Mouse (Mus musculus) forebrain, embryonic 15.5 days (tissue): ENCODE measurements around the gene Plxna4. TPM values are rescaled to one million over a fixed set of nuclear protein-coding genes. Genes with fewer than 3 reads are reported as not detected.

Experiments used
- ATAC-seq: fragments of 200-750 bp; cut with Nextera tagmentation; replicated peaks from 2 replicates; pipeline ENCODE4 v1.8.0; 2017; ENCODE audit warnings: mild to moderate bottlenecking, moderate TSS enrichment, moderate library complexity
- H3K27ac ChIP-seq: fragments of 300-500 bp; sonication (generic); replicated peaks from 2 replicates; pipeline ENCODE4 v1.5.1; 2015; ENCODE audit warnings: mild to moderate bottlenecking, inconsistent platforms
- H3K27me3 ChIP-seq: fragments of 300-500 bp; sonication (generic); 2 replicates; pipeline ENCODE4 v1.6.1; 2015; ENCODE audit warnings: inconsistent platforms
- H3K36me3 ChIP-seq: fragments of 300-500 bp; sonication (generic); 2 replicates; pipeline ENCODE4 v1.6.1; 2015; ENCODE audit warnings: mild to moderate bottlenecking, inconsistent platforms
- H3K4me1 ChIP-seq: fragments of 300-500 bp; sonication (generic); 2 replicates; pipeline ENCODE4 v1.6.1; 2015; ENCODE audit warnings: inconsistent platforms
- H3K4me2 ChIP-seq: fragments of 300-500 bp; sonication (generic); replicated peaks from 2 replicates; pipeline ENCODE4 v1.6.1; 2015; ENCODE audit warnings: mild to moderate bottlenecking, inconsistent platforms
- H3K4me3 ChIP-seq: fragments of 300-500 bp; sonication (generic); 2 replicates; pipeline ENCODE4 v1.5.1; 2015; ENCODE audit warnings: mild to moderate bottlenecking, inconsistent platforms
- H3K9ac ChIP-seq: fragments of 300-500 bp; sonication (generic); replicated peaks from 2 replicates; pipeline ENCODE4 v1.6.1; 2015; ENCODE audit warnings: mild to moderate bottlenecking, inconsistent platforms
- H3K9me3 ChIP-seq: fragments of 300-500 bp; sonication (generic); 2 replicates; pipeline ENCODE4 v1.6.1; 2016; ENCODE audit warnings: inconsistent platforms
- WGBS: fragments of 180-500 bp; shearing (Covaris S2); methylation state at CpG from one replicate; pipeline ENCODE4 v1.1.7; 2015; ENCODE audit warnings: mixed read lengths; 5-methylcytosine and 5-hydroxymethylcytosine counted together
- polyA plus RNA-seq: library from polyadenylated mRNA; unstranded; fragments of >200 nt; fragmentation: Nextera tagmentation; extraction: Ambion mirVana; gene quantifications from 2 replicates; pipeline ENCODE4 v1.2.1, GENCODE M21; 2015

Gene Plxna4
- polyA plus RNA-seq, 1 experiment from 2014 or later = 28.7 TPM

GRCm38 (mm10) chr6:32212439-32212838, 375.6 kb downstream of the Plxna4 start:
- Histone ChIP-seq H3K9ac (no peak overlapping the region), H3K27ac (no peak overlapping the region), H3K36me3 (peaks cover 11% of the 10 kb centered on the region; the same call in 1 of the 2 replicates), H3K4me2 (no peak overlapping the region), H3K9me3 (no peaks in the 10 kb centered on the region), H3K4me1 (no peaks in the 10 kb centered on the region), H3K27me3 (no peaks in the 10 kb centered on the region), H3K4me3 (no peak overlapping the region)
- 33% methylated on average over 4 of the region's 4 CpGs for WGBS
- no peak for ATAC-seq

- peaks cover 21% of the 10 kb centered on the region; the same call in 1 of the 2 replicates for H3K36me3 ChIP-seq
- H3K4me2 ChIP-seq = no peak overlapping the region
- H3K4me3 ChIP-seq = no peak overlapping the region
- H3K4me1 ChIP-seq = no peaks in the 10 kb centered on the region
- no peak for ATAC-seq
- no peak overlapping the region for H3K9ac ChIP-seq
- H3K27me3 ChIP-seq = no peaks in the 10 kb centered on the region
- 86% methylated on average over 7 of the region's 7 CpGs for WGBS
- H3K9me3 ChIP-seq = no peaks in the 10 kb centered on the region
- no peak overlapping the region for H3K27ac ChIP-seq
Measured at GRCm38 (mm10) chr6:32210139-32210538, 377.9 kb downstream of the Plxna4 start.

GRCm38 (mm10) chr6:32208951-32209350, 379.0 kb downstream of the Plxna4 start:
- H3K27me3 ChIP-seq = no peaks in the 10 kb centered on the region
- H3K36me3 ChIP-seq = peaks cover 22% of the 10 kb centered on the region; the same call in 1 of the 2 replicates
- no peak for ATAC-seq
- H3K4me2 ChIP-seq = no peak overlapping the region
- no peak overlapping the region for H3K27ac ChIP-seq
- no peaks in the 10 kb centered on the region for H3K9me3 ChIP-seq
- 87% methylated on average over 7 of the region's 7 CpGs for WGBS
- no peak overlapping the region for H3K9ac ChIP-seq
- peaks cover 4% of the 10 kb centered on the region; the same call in 1 of the 2 replicates for H3K4me1 ChIP-seq
- H3K4me3 ChIP-seq = no peak overlapping the region

- Histone ChIP-seq H3K9me3 (no peaks in the 10 kb centered on the region), H3K27me3 (no peaks in the 10 kb centered on the region), H3K36me3 (peaks cover 19% of the 10 kb centered on the region; the same call in 1 of the 2 replicates), H3K9ac (no peak overlapping the region), H3K27ac (no peak overlapping the region), H3K4me2 (no peak overlapping the region), H3K4me3 (no peak overlapping the region), H3K4me1 (peaks cover 18% of the 10 kb centered on the region)
- 87% methylated on average over 4 of the region's 4 CpGs for WGBS
- no peak for ATAC-seq
Measured at GRCm38 (mm10) chr6:32204253-32204652, 383.7 kb downstream of the Plxna4 start.

- H3K27me3 ChIP-seq = no peaks in the 10 kb centered on the region
- ATAC-seq = peak; percentile 80; the same call in 1 of the 2 replicates
- H3K4me2 ChIP-seq = no peak overlapping the region
- H3K9ac ChIP-seq = no peak overlapping the region
- WGBS = 26% methylated on average over 4 of the region's 4 CpGs
- no peak overlapping the region for H3K4me3 ChIP-seq
- H3K36me3 ChIP-seq = peaks cover 17% of the 10 kb centered on the region; the same call in 1 of the 2 replicates
- no peaks in the 10 kb centered on the region for H3K9me3 ChIP-seq
- peaks cover 18% of the 10 kb centered on the region for H3K4me1 ChIP-seq
- peak overlapping the region; percentile 46; the same call in 1 of the 2 replicates for H3K27ac ChIP-seq
Measured at GRCm38 (mm10) chr6:32203389-32203788, 384.6 kb downstream of the Plxna4 start.

- no peak overlapping the region for H3K4me3 ChIP-seq
- no peak for ATAC-seq
- no peaks in the 10 kb centered on the region for H3K9me3 ChIP-seq
- H3K9ac ChIP-seq = no peak overlapping the region
- H3K27me3 ChIP-seq = no peaks in the 10 kb centered on the region
- peaks cover 18% of the 10 kb centered on the region for H3K4me1 ChIP-seq
- H3K27ac ChIP-seq = 0 out of 2 replicates have a peak overlapping the region, but pooled peaks have one; percentile 46
- H3K36me3 ChIP-seq = 0 out of 2 replicates have a peak, but pooled peaks cover 18% of the 10 kb centered on the region
- no peak overlapping the region for H3K4me2 ChIP-seq
- 63% methylated on average over 1 of the region's 1 CpGs for WGBS
Measured at GRCm38 (mm10) chr6:32202664-32203192, 385.3 kb downstream of the Plxna4 start.

- no peak overlapping the region for H3K4me2 ChIP-seq
- peaks cover 18% of the 10 kb centered on the region for H3K4me1 ChIP-seq
- no peaks in the 10 kb centered on the region for H3K9me3 ChIP-seq
- ATAC-seq = no peak
- H3K4me3 ChIP-seq = no peak overlapping the region
- 0 out of 2 replicates have a peak, but pooled peaks cover 18% of the 10 kb centered on the region for H3K36me3 ChIP-seq
- H3K27me3 ChIP-seq = no peaks in the 10 kb centered on the region
- no peak overlapping the region for H3K27ac ChIP-seq
- no peak overlapping the region for H3K9ac ChIP-seq
Measured at GRCm38 (mm10) chr6:32201506-32201905, 386.5 kb downstream of the Plxna4 start.

- Histone ChIP-seq H3K27ac (no peak overlapping the region), H3K9me3 (no peaks in the 10 kb centered on the region), H3K36me3 (0 out of 2 replicates have a peak, but pooled peaks cover 7% of the 10 kb centered on the region), H3K4me1 (peaks cover 19% of the 10 kb centered on the region), H3K4me2 (no peak overlapping the region), H3K9ac (no peak overlapping the region), H3K27me3 (no peaks in the 10 kb centered on the region), H3K4me3 (no peak overlapping the region)
- WGBS = 74% methylated on average over 2 of the region's 2 CpGs
- no peak for ATAC-seq
Measured at GRCm38 (mm10) chr6:32199616-32200015, 388.4 kb downstream of the Plxna4 start.

- H3K9me3 ChIP-seq = no peaks in the 10 kb centered on the region
- WGBS = 93% methylated on average over 9 of the region's 9 CpGs
Measured at GRCm38 (mm10) chr6:32196913-32197312, 391.1 kb downstream of the Plxna4 start.

GRCm38 (mm10) chr6:32193046-32193445, 394.9 kb downstream of the Plxna4 start:
- Histone ChIP-seq H3K4me1 (peaks cover 3% of the 10 kb centered on the region; the same call in 1 of the 2 replicates), H3K27ac (no peak overlapping the region), H3K4me2 (no peak overlapping the region), H3K9ac (no peak overlapping the region), H3K4me3 (no peak overlapping the region), H3K9me3 (no peaks in the 10 kb centered on the region), H3K27me3 (no peaks in the 10 kb centered on the region), H3K36me3 (peaks cover 41% of the 10 kb centered on the region)
- no peak for ATAC-seq
- WGBS = 73% methylated on average over 2 of the region's 2 CpGs

More at GRCm38 (mm10) chr6:32196913-32197312, 391.1 kb downstream of the Plxna4 start:
- Histone ChIP-seq H3K27me3 (no peaks in the 10 kb centered on the region), H3K9ac (no peak overlapping the region), H3K4me2 (no peak overlapping the region), H3K4me3 (no peak overlapping the region), H3K4me1 (peaks cover 4% of the 10 kb centered on the region; the same call in 1 of the 2 replicates), H3K36me3 (peaks cover 17% of the 10 kb centered on the region), H3K27ac (no peak overlapping the region)
- no peak for ATAC-seq

- no peaks in the 10 kb centered on the region for H3K27me3 ChIP-seq
- H3K9me3 ChIP-seq = no peaks in the 10 kb centered on the region
- no peak overlapping the region for H3K4me2 ChIP-seq
- H3K9ac ChIP-seq = no peak overlapping the region
- 96% methylated on average over 4 of the region's 4 CpGs for WGBS
- H3K27ac ChIP-seq = no peak overlapping the region
- 0 out of 2 replicates have a peak, but pooled peaks cover 4% of the 10 kb centered on the region for H3K4me1 ChIP-seq
- H3K36me3 ChIP-seq = peaks cover 30% of the 10 kb centered on the region
- no peak overlapping the region for H3K4me3 ChIP-seq
- ATAC-seq = no peak
Measured at GRCm38 (mm10) chr6:32184402-32184985, 403.5 kb downstream of the Plxna4 start.

- Histone ChIP-seq H3K27me3 (no peaks in the 10 kb centered on the region), H3K36me3 (peaks cover 27% of the 10 kb centered on the region), H3K4me1 (0 out of 2 replicates have a peak, but pooled peaks cover 4% of the 10 kb centered on the region), H3K4me3 (no peak overlapping the region), H3K27ac (no peak overlapping the region), H3K9ac (no peak overlapping the region), H3K4me2 (no peak overlapping the region), H3K9me3 (no peaks in the 10 kb centered on the region)
- 74% methylated on average over 6 of the region's 6 CpGs for whole genome bisulfite sequencing
- no peak for ATAC-seq
Measured at GRCm38 (mm10) chr6:32183651-32184185, 404.3 kb downstream of the Plxna4 start.
